Mouse (Mus musculus): ENCODE results near the gene Mef2d. TPM values are rescaled to one million over a fixed set of nuclear protein-coding genes. Genes with fewer than 3 reads are reported as not detected.
A peak's percentile ranks its signal among the peaks of the same experiment; 100 is the strongest.

The Mef2d gene
- total RNA-seq, 4 experiments from 2014 or later, result 189 to 206 (median 196) TPM

DNA sequence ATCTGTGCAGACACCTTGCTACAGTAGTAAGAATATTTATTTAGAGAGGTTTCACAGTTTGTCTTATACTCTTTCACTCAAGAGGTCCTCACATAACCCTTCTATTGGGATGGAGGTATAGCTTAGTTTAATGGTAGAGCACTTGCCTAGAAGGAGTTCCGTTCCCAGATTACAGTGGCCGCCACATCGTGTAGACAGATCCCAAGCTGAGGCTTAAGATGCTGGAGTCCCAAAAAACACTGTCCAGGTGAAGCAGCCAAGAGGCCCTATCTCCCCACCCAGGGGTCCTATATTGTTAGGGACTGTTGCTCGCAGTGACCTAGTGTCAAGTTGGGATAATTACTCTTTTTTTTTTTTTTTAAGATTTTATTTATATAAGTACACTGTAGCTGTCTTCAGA lies 36.8 kb downstream of the Mef2d start:
- no peak for DNase-seq (ENCODE audit: low spot score in 2 of 2)

DNA sequence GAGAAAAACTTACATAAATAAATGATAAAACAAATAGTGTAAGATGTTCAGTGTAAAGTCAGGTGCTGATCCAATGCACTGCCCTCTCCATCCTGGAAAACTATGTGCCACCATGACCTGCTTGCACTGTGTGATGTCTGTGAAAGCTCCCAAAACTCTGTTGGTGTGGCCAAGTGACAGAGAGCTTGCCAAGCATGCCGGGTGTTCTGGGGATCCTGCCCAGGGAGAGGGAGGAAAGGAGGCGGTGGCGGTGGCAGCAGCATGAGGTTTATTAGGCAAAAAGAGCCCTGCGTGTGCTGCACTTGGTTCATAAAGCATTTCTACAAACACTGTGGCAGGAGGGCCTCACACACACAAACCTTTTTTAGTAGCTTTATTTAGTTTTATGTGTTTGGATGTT lies 39.2 kb downstream of the Mef2d start:
- DNase-seq (ENCODE audit: low spot score in 2 of 2), result peak; percentile 76 to 79

DNA sequence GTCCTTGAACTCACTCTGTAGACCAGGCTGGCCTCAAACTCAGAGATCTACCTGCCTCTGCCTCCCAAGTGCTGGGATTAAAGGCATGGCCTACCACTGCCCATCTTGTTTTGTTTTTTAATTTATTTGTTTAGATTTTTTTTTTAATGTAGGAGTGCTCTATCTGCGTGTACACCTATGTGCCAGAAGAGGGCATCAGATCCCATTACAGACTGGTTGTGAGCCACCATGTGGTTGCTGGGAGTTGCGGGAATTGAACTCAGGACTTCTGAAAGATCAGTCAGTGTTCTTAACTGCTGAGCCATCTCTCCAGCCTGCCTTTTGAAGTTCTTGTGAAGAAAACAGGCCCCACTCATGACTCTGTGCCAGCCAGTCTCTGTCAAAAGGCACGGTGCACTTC lies 44.3 kb downstream of the Mef2d start:
- no peak for DNase-seq (ENCODE audit: low spot score in 2 of 2)

DNA sequence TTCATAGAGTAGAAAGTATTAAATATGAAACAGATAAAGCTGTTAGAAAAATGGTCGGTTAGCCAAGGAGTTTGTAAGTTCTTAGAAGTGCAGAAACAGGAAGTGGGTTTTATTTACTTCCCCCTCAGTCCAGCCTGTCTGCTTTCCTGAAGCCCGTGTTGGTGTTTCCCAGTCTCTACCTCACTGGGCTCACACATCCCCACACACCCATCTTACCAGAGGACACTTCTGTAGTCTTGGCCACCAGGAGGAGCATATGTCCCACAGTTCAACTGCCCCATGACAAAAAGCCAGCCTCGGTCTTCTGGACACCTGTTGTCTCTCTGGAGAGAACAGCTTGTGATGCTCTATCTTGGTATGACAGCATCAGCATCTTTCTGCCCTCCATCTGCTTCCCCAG lies 49.0 kb downstream of the Mef2d start:
- no peak for DNase-seq (ENCODE audit: low spot score in 2 of 2)

DNA sequence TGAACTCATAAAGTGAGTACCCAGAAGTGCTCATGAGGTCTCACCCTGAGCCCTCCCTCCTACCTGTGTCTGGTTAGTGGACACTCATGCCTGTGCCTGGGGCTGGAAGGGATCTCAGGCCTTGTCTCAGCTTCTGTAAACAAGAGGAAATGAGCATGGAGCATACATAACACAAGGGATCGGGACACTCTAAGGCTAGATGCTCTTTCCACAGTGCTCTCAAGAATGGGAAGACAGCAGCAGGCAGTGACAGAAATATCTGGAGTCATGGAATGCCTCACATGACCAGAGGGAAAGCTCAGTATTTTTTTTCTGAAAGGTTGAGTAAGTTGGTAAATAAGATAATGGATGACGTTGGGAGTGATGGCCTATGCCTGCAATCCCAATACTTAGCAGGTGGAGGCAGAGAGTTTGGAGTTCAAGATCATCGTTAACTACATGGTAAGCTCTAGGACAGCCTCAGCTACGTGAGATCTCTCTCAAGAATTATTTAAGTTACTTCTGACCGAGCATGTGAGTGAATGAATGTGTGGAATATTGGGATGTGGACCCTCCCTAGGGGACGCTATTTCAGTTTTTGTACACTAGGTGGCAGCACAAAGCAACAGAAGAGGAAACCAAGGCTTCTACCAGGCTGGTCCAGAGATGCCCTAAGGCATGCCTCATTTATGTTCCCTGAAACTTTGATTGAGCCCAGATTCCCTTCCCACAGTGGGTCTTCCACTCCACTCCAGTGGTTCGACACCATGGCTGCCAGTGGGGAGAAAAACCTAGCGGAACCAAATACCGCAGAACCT lies 49.8 kb downstream of the Mef2d start:
- DNase-seq (ENCODE audit: low spot score in 2 of 2), result peak in 1 of 2 experiments; percentile 41

DNA sequence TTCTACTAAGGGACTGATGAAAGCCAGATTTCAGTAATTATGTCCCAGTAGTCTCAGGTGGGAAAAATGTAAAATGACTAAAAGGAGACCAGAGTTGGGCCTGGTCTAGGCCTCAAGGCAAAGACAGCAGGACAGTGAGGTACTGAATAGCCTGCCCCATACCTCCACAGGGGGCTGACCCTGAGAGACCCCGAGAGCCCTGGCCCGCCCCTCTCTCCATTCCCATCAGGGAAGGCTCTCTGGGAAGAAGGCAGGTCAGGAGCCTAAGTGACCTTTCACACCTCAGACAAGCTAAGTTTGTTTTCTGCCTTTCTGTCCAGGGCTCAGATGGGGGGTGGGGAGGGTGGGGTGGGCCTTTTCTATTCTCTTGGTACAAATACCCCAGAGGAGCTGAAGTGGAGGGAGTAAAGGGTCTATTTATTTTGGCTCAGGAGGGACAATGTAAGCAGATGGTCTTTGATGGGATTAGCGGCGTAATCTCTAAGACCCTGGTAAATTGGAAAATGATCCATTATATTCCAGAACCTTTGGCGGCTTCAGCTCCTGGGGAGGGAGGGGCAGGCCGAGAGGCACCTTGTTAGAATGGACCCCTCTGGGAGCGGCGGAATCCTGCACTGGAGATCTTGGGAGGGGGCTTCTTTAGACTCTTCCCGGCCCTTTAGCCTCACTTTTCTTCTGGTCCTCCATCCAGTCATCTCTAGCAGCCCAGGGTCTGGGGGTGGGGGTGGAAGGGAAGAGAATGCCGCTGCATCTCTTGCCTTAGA lies 55.8 kb downstream of the Mef2d start:
- no peak for DNase-seq (ENCODE audit: low spot score in 2 of 2)

DNA sequence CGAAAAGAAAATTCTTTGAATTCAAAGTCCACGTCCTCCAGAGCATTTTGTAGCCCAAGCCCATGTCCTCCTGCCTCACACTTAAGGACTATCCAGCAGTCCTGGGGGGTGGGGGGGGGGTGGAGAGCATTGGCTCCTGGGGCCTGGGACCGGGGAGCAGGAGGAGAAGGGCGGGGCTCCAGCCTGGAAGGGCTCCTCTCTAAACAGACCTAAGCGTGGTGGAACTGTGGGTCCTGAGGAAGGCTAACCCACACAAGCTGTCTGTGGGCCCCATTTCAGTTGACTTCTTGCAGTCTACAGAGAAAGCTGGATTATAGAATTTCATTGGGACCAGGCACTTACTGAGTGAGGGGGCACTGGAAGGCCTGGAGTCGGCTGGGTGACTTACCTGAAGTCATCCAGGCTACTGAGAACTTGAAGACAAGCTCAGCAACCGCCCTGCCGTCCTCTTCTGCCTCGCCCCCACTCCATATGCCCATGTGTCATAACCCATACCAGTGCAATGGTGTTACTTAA lies 56.4 kb downstream of the Mef2d start:
- DNase-seq (ENCODE audit: low spot score in 2 of 2), result no peak

DNA sequence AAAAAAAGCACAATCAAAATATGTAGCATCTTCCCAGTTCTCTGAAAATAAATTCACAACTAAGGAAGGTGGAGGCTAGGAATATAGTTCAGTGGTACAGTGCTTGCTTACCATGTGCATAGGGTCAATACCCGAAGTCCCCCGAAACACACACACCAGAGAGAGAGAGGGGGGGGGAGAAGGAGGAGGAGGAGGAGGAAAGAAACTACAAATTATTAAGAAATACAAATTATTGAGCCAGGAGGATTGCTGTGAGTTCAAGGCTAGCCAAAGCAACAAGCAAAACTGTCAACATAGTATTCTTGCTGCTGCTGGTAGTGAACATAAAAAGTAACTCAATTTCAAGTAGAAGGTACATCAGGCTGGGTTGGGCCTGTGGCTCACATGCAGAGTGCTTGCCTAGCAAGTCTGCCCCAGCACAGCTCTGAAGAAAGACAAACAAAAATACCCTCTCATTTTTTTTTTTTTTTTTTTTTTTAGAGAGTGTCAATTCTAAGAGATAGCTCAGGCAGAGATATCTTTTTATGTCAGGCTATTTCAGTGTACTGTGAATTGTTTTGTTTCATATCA lies 57.5 kb downstream of the Mef2d start:
- DNase-seq (ENCODE audit: low spot score in 2 of 2), result no peak

DNA sequence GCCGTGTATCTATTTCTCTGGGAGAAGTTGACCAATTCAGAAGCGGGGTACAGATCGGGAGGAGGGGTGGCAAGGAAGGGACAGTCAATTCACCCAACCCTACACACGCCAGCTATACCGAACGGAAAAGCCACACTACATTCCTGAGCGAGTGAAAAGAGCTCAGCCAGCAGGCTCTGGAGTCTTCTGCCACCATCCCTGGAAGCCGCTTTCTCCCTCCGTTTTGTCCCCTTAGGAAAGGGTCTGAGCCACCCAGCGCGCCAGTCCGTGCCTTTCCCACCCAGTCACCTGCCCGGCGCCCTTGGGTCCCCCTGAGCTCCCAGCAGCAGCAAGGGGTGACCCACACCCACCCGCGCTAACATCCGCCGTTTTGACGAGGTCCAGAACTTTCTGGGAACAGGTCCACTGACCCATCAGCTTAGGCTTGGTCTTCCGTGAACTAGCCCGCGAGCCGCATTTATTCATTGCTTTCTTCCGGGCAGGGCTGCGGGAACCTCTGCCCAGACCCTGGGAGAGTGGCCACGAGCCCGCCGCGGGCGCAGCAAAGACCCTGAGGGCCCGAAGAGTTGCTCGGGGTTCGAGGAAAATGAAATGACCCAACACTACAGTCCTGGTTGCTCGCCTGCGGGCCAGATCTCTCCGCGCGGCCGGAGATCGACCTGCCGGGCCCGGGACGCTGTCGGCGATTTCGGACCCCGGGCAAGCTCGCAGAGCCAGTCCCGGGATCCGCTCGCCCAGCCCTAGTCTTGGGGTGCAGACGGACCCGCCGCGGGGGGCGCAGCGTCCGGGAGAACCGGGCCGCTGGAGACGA lies 58.2 kb downstream of the Mef2d start:
- no peak for DNase-seq (ENCODE audit: low spot score in 2 of 2)

DNA sequence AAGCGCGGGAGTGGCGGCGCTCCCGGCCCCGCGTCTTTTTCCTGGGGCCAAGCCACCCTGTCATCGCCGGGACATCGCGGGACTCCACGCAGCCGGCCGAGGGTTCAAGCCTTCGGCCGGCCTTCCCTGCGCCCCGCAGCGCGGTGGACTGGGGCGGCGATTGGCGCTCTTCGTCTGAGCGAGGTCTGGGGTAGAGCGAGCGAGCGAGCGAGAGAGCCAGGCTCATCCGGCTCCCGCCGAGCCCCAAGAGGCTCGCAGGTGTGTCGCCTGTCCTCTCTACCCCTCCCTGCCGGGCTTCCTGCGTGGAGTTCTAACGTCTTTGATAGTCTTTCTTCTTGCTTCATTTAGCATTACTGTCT lies 58.8 kb downstream of the Mef2d start:
- no peak for DNase-seq (ENCODE audit: low spot score in 2 of 2)

DNA sequence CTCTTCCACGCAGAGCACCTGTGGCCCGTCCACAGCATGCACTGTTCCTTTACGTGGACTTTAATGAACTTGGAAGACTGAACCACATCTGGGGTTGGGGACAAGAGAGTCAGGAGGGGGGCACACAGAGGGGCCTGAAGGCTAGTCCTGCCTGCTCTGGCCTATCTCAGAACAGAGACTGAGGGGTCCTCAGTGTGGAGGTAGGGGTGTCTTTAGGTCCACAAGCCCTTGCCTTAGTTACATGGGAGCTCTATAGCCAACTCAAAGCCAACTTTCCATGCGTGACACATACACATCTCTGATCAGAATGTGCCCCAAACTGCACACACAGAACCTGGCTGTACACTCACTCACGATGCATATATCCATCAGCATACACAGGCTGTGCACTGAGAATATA lies 59.5 kb downstream of the Mef2d start:
- DNase-seq (ENCODE audit: low spot score in 2 of 2), result no peak

DNA sequence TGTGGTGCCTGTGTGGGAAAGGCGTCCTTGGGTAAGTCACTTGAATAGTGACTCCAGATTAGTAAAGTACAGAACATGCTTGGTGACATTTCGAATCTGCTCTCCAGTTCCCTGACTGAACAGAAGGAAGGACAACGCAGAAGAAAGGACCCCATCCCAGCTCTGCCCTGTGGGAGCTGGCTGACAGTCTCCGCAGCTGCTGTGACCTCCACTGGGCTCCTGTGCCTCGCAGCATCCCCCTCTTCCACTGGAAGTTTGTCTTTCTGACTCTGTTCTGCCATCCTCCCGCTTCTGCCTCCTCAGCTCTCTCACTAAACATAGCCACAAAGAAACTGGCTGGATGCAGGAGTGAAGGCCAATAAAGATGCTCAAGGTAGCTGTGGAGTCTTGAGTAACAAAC lies 60.8 kb downstream of the Mef2d start:
- no peak for DNase-seq (ENCODE audit: low spot score in 2 of 2)

DNA sequence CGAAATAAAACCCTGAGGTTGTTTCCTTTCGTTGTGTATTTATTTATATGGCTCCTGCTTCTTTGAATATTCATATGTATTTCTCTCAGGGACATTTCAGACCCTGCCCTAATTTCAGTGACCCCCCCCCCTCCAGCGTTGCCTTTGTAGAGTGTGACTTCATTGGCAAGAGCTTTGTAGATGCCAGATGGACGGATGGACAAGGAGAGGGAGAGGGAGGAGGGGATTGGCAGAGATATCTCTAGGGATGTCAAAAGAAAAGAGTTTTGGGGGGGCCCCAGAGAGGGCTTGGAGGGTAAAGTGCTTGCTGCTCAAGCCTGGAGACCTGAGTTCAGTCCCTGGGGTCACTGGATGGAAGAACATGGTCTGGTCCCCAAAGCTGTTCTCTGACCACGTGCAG lies 61.3 kb downstream of the Mef2d start:
- DNase-seq (ENCODE audit: low spot score in 2 of 2), result no peak

DNA sequence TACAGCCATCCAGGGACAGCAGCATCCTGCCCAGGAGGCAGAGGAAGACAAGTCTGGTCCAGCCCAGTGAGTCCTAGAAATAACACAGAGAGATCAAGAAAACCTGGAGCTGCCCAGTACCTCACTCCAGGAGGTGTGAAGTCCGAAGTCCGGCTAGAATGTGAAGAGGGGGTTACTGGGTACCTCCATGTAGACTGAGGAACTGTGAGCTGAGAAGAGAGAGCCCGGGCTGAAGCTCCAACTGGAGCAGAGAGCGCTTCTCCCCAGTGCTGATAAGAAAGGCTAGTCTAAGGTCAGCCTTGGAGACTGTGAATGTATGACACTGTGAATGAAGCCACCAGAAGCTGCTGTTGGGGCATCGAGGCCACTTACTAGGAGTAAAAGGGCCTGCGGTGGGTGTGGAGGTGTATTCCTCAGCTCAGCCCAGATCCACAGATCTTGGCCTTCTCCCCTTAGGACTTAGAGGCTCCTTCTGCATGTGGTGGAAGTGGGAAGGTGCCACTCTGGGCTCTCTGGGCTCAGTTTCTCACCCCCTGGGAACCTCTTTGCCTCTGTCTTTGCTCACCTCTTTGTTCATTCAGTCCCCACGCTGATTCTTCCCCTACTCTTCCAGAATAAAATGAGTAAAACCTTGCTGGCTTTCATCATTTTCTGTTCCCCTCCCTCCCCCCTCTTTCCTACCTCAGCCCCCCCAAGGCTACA lies 62.0 kb downstream of the Mef2d start:
- DNase-seq (ENCODE audit: low spot score in 2 of 2), result no peak

DNA sequence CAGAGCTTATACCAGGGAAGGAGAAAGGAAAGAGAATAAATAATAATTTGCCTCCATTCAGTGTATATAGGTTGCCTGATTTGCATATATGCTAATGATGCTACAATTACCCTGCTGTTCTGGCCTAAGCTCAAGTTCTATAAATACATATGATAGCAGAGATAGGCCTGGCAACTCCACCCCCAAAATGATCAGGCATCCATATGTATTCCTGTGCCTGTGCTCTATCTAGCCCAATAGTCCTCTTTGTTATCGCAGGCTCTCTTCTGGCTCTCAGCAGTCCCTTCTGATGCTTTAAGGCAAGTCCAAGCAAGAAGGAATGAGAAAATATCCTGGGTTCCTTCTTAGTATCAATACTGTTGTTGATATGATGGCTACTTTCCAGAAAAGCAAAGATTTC lies 62.6 kb downstream of the Mef2d start:
- no peak for DNase-seq (ENCODE audit: low spot score in 2 of 2)

DNA sequence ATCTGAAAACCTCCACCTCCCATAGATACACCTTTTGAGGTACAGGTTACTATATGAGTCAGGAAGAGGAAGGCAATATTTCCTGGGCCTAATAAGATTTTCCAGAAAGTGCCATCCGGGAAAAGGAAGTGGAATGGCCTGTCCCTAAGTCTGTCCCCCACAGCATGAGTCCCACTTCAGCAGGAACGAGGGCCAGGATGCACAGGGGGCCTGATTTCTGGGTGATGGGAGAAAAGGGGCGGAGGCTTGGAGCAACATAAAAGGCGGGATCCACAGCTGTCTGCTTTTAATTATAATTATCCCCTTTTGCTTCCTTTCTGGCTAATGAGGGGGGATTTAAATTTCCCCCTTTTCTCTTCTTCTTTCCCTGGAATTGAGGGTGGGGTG lies 63.0 kb downstream of the Mef2d start:
- no peak for DNase-seq (ENCODE audit: low spot score in 2 of 2)

DNA sequence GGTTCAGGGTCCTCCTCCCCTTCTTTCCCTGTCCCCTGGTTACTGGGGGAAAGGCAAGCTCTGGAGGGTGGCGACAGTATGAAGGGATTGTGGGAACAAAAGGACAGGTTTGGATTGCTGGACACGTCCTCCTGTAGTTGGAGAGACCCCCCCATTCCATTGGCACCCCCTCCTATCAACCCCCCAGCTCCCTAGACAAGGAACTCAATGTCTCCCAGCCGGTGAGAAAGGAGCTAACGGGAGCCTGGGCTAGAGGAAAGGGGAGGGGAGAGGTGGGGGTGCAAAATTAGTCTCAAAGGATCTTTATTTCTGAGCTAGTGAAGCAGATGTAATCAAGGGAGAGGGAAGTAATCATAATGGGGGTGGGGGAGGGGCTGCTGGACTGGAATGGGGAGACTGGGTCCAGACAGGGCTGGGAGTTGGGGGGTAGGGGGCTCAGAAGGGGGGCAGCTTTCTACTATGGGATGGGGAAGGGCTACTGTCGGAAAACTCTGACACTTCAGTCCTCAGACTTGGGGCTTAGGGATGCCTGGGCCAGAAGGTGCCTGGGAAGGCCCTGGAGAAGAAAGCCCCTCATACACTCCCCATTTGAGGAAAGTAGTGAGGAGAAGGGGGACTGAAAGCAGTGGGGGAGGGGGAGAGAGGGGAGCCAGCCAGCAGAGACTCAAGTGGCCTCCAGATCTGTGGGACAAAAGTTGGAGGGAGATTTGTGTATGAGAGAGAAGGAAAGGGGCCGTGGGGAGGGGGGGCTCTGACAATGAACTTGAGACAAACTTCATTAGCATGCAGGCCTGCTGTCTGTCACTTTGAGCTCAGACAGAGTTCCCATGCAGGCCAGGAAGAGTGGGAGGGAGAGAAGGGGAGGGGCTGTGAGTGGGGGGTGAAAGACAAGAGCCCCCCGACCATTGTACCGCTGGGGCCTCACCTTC lies 63.7 kb downstream of the Mef2d start:
- no peak for DNase-seq (ENCODE audit: low spot score in 2 of 2)

DNA sequence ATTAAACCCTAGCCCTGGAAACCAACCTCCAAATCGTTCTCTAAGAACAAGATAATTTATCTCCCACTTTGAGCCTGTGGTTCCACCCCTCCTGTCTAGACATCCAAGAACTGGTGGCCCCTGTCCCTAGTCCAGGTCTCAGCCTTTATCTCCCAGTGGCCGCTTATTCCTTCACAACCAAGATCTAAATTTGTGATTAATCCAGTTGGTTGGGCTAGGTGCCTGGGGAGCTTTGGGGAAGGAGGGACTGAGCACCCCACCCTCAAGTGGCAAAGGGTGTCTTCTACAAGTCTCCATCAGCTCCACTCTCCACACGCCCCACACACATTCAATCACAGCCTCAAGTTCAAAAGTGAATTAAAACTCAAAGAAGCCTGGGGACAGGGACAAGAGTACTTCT lies 64.3 kb downstream of the Mef2d start:
- DNase-seq (ENCODE audit: low spot score in 2 of 2), result no peak

DNA sequence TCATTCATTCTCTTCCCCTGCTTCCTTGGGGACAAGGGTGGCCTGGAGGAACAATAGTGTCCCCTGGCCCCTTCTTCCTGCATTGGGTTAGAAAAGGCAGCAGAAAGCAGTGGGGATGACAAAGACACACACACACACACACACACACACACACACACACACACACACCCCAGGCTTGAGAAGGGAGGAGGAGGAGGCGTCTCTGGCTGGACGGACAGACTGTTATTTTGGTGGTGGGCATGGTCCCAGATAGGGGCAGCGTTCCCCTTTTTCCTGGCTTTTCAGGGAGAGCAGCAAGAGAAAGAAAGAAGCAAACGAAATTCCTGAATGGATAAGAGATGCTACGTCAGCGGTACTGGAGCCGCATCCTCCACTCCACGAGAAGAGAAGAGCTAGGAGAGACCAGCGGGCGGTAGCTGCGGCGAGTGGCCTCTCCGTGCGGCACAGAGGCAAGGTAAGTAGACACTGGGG lies 64.8 kb downstream of the Mef2d start:
- peak; percentile 71 to 74 for DNase-seq (ENCODE audit: low spot score in 2 of 2)

Data from layer of hippocampus, adult 8-10 months (tissue).